Mouse (Mus musculus): Measurements from ENCODE around the gene Btg2. TPM values are rescaled to one million over a fixed set of nuclear protein-coding genes. Genes with fewer than 3 reads are reported as not detected.

Gene Btg2
- polyA plus RNA-seq, 1 experiment = 79.9 TPM

GRCm38 (mm10) chr1:134063086-134063772, 15.7 kb downstream of the Btg2 start:
- WGBS = 1% methylated on average over 33 of the region's 33 CpGs

GRCm38 (mm10) chr1:134062411-134063085, 16.4 kb downstream of the Btg2 start:
- 28% methylated on average over 11 of the region's 11 CpGs for WGBS
- H3K4me1 ChIP-seq (ENCODE audit: control insufficient read depth, insufficient read depth, low read length) = peaks cover 18% of the 10 kb centered on the region
- TF ChIP-seq CTCF (IDR thresholded peaks at IDR 0.05; ENCODE audit: control insufficient read depth, insufficient read depth, low read length) (no peak), POLR2A (IDR thresholded peaks at IDR 0.05; ENCODE audit: borderline replicate concordance, control insufficient read depth, low read depth, low read length) (no peak)
- H3K4me3 ChIP-seq (replicated peaks; ENCODE audit: control insufficient read depth, low read depth, low read length) = peak overlapping the region; percentile 46
- peak overlapping the region; percentile 100 for H3K27ac ChIP-seq (ENCODE audit: control insufficient read depth, insufficient read depth, low read depth, low read length, poor library complexity)

More at GRCm38 (mm10) chr1:134063086-134063772, 15.7 kb downstream of the Btg2 start:
- peak overlapping the region; percentile 46 for H3K4me3 ChIP-seq (replicated peaks; ENCODE audit: control insufficient read depth, low read depth, low read length)
- TF ChIP-seq CTCF (IDR thresholded peaks at IDR 0.05; ENCODE audit: control insufficient read depth, insufficient read depth, low read length) (no peak), POLR2A (IDR thresholded peaks at IDR 0.05; ENCODE audit: borderline replicate concordance, control insufficient read depth, low read depth, low read length) (no peak; the same call in 1 of the 2 replicates)
- peak overlapping the region; percentile 100 for H3K27ac ChIP-seq (ENCODE audit: control insufficient read depth, insufficient read depth, low read depth, low read length, poor library complexity)
- H3K4me1 ChIP-seq (ENCODE audit: control insufficient read depth, insufficient read depth, low read length) = peaks cover 18% of the 10 kb centered on the region

- Histone ChIP-seq H3K4me1 (ENCODE audit: control insufficient read depth, insufficient read depth, low read length) (peaks cover 15% of the 10 kb centered on the region), H3K4me3 (replicated peaks; ENCODE audit: control insufficient read depth, low read depth, low read length) (no peak overlapping the region), H3K27ac (ENCODE audit: control insufficient read depth, insufficient read depth, low read depth, low read length, poor library complexity) (no peak overlapping the region)
- 68% methylated on average over 3 of the region's 3 CpGs for WGBS
- TF ChIP-seq CTCF (IDR thresholded peaks at IDR 0.05; ENCODE audit: control insufficient read depth, insufficient read depth, low read length) (no peak), POLR2A (IDR thresholded peaks at IDR 0.05; ENCODE audit: borderline replicate concordance, control insufficient read depth, low read depth, low read length) (no peak)
Measured at GRCm38 (mm10) chr1:134061915-134062314, 17.0 kb downstream of the Btg2 start.

- WGBS = 2% methylated on average over 31 of the region's 31 CpGs
- peak overlapping the region; percentile 97 for H3K27ac ChIP-seq (ENCODE audit: control insufficient read depth, insufficient read depth, low read depth, low read length, poor library complexity)
- peak; percentile 25; the same call in 1 of the 2 replicates for TF ChIP-seq CTCF (IDR thresholded peaks at IDR 0.05; ENCODE audit: control insufficient read depth, insufficient read depth, low read length)
- TF ChIP-seq POLR2A (IDR thresholded peaks at IDR 0.05; ENCODE audit: borderline replicate concordance, control insufficient read depth, low read depth, low read length) = peak; percentile 97
- peak overlapping the region; percentile 53 for H3K4me3 ChIP-seq (replicated peaks; ENCODE audit: control insufficient read depth, low read depth, low read length)
- peaks cover 14% of the 10 kb centered on the region for H3K4me1 ChIP-seq (ENCODE audit: control insufficient read depth, insufficient read depth, low read length)
Measured at GRCm38 (mm10) chr1:134060849-134061569, 17.9 kb downstream of the Btg2 start.

- H3K27ac ChIP-seq (ENCODE audit: control insufficient read depth, insufficient read depth, low read depth, low read length, poor library complexity) = peak overlapping the region; percentile 97
- peak; percentile 85 for TF ChIP-seq CTCF (IDR thresholded peaks at IDR 0.05; ENCODE audit: control insufficient read depth, insufficient read depth, low read length)
- TF ChIP-seq POLR2A (IDR thresholded peaks at IDR 0.05; ENCODE audit: borderline replicate concordance, control insufficient read depth, low read depth, low read length) = 0 out of 2 replicates have a peak, but pooled peaks have one; percentile 10
- 29% methylated on average over 16 of the region's 16 CpGs for WGBS
- peaks cover 12% of the 10 kb centered on the region for H3K4me1 ChIP-seq (ENCODE audit: control insufficient read depth, insufficient read depth, low read length)
- H3K4me3 ChIP-seq (replicated peaks; ENCODE audit: control insufficient read depth, low read depth, low read length) = peak overlapping the region; percentile 20
Measured at GRCm38 (mm10) chr1:134059739-134060695, 18.9 kb downstream of the Btg2 start.

GRCm38 (mm10) chr1:134058870-134059269, 20.1 kb downstream of the Btg2 start:
- WGBS = 32% methylated on average over 6 of the region's 6 CpGs

GRCm38 (mm10) chr1:134057736-134058135, 21.2 kb downstream of the Btg2 start:
- WGBS = 79% methylated on average over 8 of the region's 8 CpGs
- Histone ChIP-seq H3K4me3 (replicated peaks; ENCODE audit: control insufficient read depth, low read depth, low read length) (no peak overlapping the region), H3K27ac (ENCODE audit: control insufficient read depth, insufficient read depth, low read depth, low read length, poor library complexity) (no peak overlapping the region), H3K4me1 (ENCODE audit: control insufficient read depth, insufficient read depth, low read length) (peaks cover 3% of the 10 kb centered on the region; the same call in 1 of the 2 replicates)
- TF ChIP-seq CTCF (IDR thresholded peaks at IDR 0.05; ENCODE audit: control insufficient read depth, insufficient read depth, low read length) (no peak), POLR2A (IDR thresholded peaks at IDR 0.05; ENCODE audit: borderline replicate concordance, control insufficient read depth, low read depth, low read length) (no peak)

More at GRCm38 (mm10) chr1:134058870-134059269, 20.1 kb downstream of the Btg2 start:
- H3K4me3 ChIP-seq (replicated peaks; ENCODE audit: control insufficient read depth, low read depth, low read length) = no peak overlapping the region
- no peak for TF ChIP-seq CTCF (IDR thresholded peaks at IDR 0.05; ENCODE audit: control insufficient read depth, insufficient read depth, low read length)
- TF ChIP-seq POLR2A (IDR thresholded peaks at IDR 0.05; ENCODE audit: borderline replicate concordance, control insufficient read depth, low read depth, low read length) = no peak
- peaks cover 3% of the 10 kb centered on the region; the same call in 1 of the 2 replicates for H3K4me1 ChIP-seq (ENCODE audit: control insufficient read depth, insufficient read depth, low read length)
- no peak overlapping the region for H3K27ac ChIP-seq (ENCODE audit: control insufficient read depth, insufficient read depth, low read depth, low read length, poor library complexity)
